Mouse (Mus musculus) hindlimb bud, embryonic 11.5 days (tissue): ENCODE measurements around the gene Zfp526.

ENCODE experiments used
- DNase-seq: peaks from one replicate; pipeline ENCODE4 v3.0.0-alpha.2; 2012; ENCODE audit warnings: low read depth, low spot score; ENCODE audit errors: extremely low spot score

Zfp526 gene

DNA sequence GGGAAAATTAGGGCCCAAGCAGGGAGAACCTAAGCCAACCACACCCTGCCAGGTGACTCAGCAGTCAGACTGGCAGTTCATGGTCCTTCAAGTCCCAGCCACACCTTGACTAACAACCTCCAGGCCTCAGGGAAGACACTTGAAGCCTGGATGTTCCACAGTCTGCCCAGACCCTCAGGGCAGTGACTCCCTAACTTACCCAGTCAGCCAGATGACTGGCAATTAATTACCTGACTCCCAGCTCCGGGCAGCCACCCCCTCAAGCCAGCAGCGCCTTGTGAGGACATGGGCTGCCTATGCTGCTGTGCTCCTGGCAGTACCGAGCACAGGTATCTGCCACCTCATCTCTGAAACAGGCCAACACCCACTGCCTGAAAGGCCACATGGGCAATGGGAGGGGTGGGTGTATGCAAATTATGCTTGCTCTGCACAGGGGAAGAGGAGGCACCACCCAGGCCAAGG lies 12.0 kb upstream of the Zfp526 start:
- no peak for DNase-seq

DNA sequence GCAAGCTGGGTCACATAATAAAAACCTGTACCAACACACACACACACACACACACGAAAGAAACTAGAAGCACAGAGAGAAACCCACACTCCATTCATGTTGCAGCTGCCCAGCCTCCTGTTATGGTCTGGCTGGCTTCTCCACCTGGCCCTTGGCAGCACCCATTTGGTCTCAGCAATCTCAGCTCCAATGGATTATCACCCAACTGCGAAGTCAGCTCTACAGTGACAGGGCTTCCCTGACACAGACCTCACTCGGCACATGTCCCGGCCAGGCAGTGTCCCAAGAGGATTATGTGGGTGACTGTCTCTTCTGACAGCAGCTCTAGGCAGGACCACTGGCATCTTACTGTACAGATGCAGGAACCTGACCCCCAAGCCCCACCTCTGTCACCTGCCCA lies 10.7 kb upstream of the Zfp526 start:
- no peak for DNase-seq

DNA sequence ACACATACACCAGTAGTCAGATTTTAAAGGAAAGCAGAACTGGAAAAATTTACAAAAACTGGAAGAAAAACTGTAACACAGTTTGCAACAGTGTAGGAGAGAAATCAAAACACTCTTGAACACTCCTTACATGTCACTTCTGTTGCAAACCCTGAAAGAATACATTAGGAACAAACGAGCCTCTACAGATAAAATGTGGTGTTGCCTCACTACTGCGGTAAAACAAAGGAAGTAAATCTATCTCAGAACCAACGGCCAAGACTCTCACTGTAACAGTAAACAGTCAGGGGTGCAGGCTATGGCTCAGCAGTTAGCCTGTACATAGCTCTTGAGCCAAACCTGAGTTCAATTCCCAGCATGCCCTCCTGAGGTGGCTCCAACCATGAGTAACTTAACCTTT lies 8.1 kb upstream of the Zfp526 start:
- DNase-seq = no peak

DNA sequence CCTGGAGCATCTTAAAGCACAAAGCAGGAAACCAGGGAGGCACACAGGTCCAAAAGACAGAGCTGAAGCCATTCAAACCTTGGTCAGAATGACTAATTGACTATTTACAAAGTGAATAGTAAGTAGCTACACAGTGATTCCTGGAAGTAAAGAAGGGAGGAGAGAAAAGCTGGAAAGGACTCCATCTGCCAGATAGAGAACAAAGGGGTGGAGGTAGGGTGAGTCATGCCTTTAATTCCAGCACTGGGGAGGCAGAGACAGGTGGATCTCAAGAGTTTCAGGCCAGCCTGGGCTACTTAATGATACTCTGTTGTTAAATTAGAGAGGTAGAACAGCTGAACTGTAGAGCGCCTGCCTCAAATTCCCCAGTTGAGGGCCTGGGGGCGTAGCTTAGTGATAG lies 7.1 kb upstream of the Zfp526 start:
- DNase-seq = no peak

DNA sequence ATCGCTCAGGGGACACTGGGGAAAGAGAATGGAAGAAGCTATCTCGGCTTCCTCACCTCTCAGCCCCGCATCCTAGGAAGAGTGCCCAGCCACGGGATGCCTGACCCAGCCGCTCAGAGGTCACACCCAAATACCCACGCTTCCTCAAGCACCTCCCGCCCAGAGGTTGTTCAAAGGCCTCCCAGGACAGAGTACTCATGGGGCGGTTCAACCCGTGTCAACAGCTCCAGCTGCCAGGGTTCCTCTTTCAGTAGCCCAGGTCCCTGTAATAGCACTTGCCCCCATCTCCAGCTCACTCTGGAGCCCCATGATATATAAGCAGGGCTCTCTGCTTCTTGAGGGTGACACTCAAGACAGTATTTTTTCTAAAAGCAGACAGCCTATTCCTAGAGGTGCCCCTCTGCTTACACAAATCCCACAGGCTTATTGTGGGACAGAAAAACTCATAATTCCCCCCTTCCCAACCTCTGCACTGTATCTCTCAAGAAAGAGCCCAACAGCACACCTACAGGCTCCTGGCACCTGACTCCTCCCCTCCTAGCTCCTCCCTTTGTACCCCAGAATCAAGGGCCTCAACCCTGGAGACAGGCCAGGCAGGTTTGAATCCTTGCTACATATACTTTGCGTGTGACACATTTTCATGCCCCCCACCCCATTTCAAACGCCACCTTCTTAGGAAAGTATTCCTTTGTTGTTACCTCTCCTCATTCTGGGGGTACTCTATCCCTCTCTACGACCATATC lies 3.4 kb upstream of the Zfp526 start:
- DNase-seq = no peak

DNA sequence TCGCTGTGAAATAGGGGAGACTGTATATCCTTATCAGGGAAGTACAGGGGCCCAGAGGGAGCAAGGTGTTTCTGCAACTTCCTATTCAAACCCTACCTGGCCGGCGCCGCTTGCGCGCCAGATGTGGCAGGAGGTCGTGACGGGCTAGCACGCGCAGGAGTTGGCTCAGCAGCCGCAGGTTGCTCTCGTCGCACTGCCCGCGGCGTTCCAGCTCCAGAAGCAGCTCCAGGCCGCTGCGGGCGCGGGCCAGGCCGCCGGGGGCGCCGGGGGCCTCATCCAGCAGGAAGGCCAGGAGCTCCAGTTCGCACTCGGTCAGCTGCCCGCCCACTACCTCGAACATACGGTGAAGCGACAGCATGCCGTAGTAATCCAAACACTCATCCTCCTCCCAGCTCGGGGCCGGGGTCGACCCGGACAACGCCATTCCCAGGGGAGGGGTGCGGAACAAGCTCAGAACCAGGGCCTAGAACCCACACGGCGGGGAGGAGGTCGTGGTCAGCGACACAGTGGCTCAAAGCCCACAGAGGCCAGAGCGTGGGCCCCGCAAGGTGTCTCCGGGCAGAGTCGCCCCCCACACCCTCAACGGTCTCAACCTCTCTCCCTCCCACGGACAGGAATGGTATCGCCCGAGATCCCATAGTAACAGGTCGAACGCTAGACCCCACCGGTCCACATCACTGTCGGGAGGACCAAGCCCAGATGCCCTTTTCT lies 2.4 kb upstream of the Zfp526 start:
- no peak for DNase-seq

DNA sequence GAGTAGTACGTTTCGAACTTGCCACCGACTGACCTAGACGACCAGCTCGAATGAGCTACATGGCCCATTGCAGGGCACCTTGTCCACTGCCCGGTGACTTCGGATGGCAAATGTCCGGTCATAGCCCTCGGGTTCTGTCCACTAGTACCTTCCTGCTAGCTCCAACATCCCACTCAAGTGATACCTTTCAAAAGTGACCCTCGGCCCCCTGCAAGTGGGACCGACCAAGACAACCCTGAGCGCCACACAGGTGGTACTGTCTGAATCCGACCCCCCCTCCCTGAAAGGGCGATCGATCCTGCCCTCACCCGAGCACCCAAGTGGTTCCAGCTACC lies 1.8 kb upstream of the Zfp526 start:
- DNase-seq = no peak

DNA sequence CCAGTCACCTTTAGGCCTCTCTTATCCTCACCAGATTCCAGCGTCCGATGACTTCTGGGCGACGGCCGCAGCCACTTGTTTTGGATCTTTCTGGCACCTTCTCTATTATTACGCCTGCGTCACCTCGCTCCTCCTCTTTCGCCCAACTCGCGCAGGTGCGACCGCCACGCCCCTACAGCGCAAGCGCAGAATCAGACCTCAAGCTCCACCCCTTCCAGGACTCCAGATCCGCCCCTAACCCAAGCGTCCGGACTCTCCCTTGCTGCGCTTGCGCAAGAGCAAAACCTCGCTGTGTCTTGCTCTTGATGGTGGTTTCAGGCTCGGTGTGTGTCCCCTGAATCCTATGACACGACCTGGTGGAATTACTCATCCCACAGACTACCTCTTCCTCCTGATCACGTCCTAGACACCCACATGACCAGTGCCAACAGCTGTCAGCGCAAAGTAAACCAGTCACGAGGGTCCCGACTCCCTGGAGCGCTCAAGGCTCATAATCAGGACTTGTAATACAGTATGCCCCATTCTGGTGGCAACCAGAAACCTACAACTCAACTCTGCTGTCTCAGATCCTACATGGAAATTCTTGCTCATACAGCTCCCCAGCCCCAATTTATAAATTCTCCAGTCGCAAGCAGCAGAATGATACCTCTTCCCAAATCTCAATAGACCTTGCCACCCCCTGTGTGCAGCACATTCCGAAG lies 1.3 kb upstream of the Zfp526 start:
- DNase-seq = peak; percentile 90

DNA sequence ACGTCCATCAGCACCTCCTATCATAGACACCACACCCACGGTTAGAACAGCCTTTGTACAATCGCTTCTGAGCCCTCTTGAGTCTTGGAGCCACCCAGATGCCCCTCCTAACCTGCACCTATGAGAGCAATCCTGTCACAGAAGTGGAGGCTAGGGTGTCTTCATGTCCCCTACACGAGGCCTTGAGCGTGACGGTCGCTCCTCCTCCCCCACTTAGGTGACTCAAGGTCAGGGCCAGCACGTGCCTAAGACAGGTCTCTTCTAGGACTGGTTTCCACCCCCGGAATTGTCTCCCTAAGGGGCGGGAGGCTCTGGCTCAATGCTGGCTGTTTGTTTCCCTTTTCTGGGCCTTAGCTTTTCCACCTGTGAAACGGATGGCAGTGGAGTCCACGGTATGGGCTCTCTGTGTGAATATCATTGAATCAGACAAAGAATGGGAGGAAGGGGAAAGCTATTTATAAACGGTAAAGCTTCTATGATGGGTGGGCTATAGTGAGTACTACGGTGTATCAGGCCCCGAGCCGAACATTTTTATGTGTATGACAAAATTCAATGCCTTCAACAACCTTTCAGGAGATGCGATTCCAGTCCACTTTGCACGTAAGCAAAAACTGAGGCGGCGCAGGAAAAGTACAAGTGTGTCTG lies 646 bp upstream of the Zfp526 start, which contains the start of gene Dedd2:
Gene Dedd2 (minus strand): TSS at position 159 of the 645 bp plus-strand sequence.
- DNase-seq = no peak

DNA sequence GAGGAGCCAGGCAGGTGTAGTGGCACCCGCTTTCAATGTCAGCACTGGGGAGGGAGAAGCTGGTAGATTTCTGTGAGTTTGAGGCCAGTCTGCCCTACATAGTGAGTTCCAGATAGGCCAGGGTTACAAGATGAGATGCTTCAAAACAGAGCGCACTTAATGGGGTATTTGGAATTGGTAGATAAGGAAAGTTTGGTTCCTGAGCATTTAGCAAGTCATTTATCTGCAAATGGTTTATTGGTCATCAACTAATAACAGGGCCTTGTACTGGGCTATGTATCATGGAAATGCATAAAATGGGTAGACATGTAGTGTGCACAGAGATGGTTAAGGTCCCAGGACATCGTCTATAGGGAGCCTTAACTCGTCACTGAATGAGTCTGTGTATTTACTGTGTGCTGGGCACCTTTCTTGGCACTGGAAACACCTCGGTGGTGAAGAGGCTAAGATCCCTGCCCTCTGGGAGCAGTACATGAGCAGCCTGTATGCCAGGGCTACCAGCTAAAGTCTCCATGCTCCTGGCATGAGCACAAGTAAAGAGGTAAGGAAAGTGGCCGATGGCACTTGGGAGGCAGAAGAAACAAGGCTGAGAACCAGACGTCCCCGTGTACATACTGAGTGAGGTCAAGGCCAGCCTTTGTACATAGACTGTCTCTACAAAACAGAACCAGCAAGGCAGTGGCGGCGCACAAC lies 1.2 kb downstream of the Zfp526 start:
- no peak for DNase-seq

DNA sequence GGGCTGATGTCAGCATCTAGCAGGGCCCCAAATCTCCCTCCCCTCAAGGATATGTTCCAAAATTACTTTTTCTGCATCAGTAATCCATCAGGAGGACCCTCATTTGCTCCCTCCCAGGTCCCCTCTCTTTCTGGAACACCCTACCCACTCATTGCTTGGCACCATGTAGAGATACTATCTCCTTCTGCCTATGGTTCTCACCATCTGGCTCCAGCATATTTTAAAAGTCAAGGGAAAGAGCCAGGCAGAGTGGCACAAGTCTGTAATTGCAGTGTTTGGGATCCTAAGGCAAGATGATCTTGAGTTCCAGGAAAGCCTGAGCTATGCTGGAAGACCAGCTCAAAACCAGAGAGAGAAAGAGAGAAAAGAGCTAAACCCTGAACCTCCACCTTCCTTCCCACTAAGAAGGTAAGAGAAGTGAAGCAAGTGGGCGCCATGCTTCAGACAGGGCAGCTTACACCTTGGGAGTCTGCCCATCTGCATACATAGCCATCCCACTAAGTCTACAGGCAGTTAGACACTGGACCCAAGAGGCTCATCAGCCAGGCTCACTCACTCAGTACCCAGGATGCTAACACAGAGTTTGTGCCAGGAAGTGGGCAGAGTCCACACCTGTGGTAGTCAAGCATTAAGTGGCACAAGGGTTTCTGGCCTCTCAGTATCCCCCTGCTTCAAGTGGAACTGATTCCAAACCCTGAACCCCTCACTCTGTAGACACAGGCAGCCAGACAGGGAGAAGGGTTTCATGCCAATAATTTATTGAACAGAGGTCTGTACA lies 6.5 kb downstream of the Zfp526 start:
- no peak for DNase-seq

DNA sequence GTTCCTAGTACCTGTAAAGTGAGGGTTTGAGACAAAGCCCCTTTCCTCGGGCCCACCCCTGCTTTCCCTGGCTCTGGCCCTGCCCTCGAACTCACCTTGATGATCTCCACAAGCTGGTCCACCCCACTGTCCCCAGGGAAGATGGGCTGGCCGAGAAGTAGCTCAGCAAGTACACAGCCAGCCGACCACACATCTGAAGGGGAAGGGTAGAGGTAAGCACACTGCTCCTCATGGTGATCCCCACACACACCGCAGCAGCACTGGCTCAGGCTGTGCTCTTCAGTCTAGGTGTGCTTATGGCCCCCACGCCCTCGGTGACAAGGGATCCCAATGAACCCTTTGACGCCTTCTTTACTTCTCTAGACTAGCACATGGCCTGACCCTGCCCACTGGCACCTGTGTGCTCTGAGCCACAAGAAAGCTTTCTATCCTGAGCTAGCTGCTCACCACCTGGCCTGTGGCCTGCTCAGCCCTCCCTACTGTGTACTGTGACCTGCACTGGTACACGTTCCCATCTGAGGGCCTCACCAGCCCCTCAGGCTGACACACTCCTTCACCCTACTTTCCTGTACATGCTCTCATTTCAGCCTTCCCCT lies 9.6 kb downstream of the Zfp526 start:
- DNase-seq = no peak

DNA sequence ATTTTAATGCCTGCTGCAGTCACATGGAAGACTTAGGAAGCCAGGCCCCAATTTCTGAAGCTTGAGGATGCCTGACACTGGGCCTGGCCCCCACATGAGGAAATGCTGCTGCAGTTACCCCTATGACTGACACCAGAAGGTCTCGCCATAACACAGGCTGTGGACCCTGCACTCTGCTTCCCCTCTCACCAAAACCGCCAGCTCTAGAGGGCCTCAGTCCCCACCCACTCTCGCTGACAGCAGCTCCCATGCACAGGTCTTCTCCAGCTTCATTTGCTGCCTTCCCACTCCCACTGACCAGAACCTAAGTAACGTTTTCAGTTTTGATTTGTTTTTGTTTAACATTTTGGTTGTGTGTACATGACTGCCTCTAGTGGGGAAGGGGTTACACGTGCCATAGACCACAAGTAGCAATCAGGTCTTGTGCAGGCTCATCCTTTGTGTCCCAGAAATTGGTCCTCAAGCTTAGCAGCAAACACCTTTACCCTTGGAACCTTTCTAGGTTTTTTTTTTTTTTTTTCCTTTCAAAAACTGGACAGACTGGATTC lies 10.9 kb downstream of the Zfp526 start:
- DNase-seq = no peak

DNA sequence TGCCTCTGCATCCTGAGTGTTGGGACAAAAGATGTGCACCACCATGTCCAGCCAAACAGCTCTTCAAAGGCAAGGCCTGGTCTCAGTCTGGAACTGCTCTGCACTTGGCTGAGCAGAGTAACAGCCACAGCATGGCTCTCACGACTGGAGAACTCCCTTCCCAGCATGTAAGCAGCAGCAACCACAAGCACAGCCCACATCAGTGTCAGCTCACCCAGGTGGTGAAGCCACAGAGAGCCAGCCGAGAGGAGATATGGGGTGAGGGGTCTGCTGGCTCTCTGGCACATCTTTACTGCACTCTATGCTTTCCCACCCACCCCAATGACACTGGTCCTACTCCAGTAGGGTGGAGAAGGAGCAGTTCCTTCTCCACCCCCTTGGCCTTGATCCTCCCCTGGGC lies 11.8 kb downstream of the Zfp526 start:
- DNase-seq = no peak

DNA sequence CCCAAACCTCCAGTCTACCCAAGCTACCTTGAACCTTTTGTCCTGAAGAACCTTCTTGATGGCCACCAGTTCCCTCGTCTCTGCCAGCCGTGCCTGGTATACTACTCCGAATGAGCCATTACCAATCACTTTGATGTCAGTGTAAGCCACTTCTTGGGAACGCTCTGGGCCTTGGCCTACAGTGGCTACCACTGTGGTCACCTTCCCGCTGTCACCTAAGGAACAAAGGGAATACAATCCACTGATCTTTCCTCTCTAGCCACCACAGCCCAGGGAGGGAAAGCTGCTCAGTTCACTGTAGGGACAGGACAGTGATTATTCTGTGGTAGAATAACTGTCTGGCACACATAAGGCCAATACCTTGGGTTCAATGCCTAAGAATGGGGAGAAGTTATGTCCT lies 14.3 kb downstream of the Zfp526 start:
- no peak for DNase-seq

DNA sequence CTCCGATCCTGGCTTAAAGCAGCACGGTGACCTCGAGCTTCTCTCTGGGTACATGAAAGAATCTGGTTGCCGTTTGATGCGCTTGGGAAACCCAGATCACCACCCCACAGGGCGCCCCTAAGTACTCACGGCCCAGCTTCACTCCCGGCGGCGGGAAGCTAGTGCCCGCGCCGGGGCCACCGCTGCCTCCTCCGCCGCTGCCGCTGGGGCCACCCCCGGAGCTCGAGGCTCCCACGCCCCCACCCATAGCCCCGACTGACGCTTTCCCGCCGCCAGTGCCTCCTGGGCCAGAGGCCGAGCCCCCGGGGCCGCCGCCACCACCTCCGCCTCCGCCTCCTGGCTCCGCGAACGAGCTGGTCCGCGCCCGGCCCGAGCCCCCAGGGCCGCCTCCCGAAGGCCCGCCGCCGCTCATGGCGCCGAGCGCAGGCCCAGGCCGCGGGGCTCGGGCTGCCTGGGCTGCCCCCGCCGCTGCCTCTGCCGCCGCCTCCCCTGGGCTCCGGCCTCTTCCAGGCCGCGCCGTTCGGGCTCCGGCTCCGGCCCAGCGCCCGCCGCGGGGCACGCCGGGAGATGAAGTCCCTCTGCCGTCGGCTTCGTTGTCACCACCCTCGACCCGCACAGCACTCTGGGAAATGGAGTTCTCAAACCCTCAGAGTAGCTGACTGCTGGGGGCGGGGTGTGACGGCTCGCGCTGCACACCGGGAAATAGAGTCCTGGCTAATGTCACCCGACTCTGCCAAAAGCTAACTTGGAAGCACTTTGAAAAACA lies 16.2 kb downstream of the Zfp526 start, which contains the start of gene Gsk3a:
Gene Gsk3a (minus strand): TSS at position 603 of the 766 bp plus-strand sequence.
- DNase-seq = peak; percentile 92

DNA sequence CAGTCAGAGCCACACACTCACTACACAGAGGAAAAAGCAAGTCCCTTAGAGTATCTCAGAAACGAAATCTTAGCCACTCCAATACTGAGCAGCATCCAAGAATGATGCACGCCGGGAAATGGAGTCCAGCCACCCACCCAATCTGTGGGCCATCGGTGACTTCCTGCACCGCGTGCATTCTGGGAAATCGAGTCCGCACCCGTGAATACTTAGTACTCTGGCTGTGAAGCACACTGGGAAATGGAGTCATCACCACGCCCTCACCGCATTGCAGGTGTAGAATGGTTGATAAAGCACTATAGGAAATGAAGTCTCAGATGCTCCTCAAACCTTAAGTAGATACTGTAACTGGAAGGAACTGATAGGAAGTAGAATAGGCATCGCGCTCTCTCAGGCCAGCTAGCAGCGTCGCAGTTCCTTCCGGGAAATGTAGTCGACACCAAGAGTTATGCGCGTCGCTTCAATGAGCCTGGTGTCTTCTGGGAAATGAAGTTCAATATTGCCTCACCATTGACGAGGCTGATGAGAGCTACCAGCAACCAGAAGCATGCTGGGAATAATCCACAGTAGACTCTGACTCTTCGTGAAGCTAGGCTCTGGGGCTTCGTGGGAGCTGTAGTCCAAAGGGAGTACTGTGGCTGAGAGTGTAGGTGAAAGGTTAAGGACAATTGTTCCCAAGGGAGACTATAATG lies 16.9 kb downstream of the Zfp526 start:
- peak; percentile 97 for DNase-seq
